Mouse (Mus musculus): ENCODE measurements around the gene Tmed9.

Gene Tmed9

DNA sequence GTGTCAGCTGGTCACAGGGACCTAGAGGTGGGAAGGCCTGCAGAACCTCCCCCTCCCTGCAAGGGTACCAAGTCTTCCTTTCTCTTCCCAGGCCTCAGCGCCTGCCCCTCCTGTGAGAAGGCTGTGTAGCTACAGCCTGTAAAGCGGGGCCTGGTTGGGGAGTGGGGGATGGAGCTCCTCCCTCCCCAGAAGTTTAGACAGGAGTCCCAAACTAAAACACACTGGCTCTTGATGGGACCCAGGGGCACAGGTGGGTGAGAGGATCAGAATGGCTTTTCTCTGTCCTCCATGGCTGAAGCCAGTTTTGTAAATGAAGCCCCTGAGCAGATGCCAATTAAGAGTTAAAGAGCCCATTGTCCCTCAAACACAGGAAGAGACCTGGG lies 34.1 kb downstream of the Tmed9 start:
- no peak for DNase-seq (ENCODE audit: low read depth)

GRCm38 (mm10) chr13:55611996-55612395 lies 38.5 kb downstream of the Tmed9 start:
- no peak for DNase-seq (ENCODE audit: low read depth)

- no peak for DNase-seq (ENCODE audit: low read depth)
These were observed 39.9 kb downstream of the Tmed9 start for GRCm38 (mm10) chr13:55613471-55613870.

GRCm38 (mm10) chr13:55619328-55619727 lies 45.8 kb downstream of the Tmed9 start:
- no peak for DNase-seq (ENCODE audit: low read depth)

DNA sequence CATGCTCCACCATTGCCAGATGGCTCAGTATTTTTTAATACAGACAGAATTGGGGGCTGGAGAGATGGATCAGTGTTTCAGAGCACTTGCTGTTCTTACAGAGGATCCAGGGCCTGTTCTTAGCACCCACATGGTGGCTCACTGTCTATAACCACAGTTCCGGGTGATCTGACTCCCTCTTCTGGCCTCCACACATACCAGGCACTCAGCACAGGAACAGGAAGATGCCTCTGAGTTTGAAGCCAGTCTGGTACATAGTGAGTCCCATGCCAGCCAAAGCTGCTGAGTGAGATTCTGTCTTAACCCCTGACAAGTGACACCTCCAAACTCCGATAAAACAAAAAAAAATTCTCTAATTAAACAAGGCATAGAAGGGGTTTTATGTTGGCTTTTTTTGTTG lies 46.7 kb downstream of the Tmed9 start:
- no peak for DNase-seq (ENCODE audit: low read depth)

GRCm38 (mm10) chr13:55622156-55622648 lies 48.7 kb downstream of the Tmed9 start:
- peak; percentile 40 for DNase-seq (ENCODE audit: low read depth)

DNA sequence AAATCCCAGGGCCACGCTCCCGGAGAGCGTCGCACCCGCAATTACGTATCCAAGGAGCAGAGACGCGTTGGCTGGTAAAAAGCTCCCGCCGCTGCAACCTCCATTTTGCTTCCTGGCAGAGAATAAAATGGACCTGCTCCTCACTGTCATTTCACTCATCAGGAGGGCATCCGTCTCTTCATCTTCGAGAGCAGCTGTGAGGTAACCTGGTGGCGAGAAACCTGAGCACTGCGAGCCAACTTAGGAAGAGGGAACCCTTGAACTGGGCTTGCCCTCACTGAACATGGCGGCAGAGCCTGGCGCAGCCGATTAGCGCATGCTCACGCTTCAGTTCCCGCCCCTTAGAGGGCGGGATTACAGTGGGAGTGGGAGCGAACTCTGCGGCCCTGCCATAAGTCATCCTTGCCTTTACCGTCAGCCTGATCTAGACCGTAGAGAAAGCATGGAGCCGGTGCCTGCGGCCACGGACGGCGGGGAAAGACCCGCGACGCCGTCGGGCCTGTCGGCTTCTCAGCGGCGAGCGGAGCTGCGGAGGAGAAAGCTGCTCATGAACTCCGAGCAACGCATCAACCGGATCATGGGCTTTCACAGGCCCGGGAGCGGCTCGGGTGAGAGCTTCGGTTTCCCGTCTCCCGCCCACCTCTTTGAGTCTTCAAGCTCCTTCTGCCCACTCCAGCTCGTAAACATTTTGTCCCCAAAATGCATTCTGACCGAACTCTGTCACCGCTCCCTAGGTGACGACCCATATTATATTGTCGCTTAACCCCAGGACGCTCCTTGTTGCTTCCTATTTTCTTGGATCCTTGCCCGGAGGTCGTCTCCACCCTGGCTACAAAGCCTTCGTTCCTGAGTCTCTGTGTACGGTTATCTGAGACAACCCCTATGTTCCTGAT lies 49.4 kb downstream of the Tmed9 start, which contains the start of gene Caml:
Gene Caml (plus strand): TSS at position 357 of the 893 bp plus-strand sequence.
- DNase-seq (ENCODE audit: low read depth) = peak; percentile 97

- peak; percentile 93 for DNase-seq (ENCODE audit: low read depth)
These were observed 61.2 kb downstream of the Tmed9 start, which contains the start of gene Ddx46 for GRCm38 (mm10) chr13:55634639-55635127. Ddx46 (plus strand) TSS chr13:55635027.

DNA sequence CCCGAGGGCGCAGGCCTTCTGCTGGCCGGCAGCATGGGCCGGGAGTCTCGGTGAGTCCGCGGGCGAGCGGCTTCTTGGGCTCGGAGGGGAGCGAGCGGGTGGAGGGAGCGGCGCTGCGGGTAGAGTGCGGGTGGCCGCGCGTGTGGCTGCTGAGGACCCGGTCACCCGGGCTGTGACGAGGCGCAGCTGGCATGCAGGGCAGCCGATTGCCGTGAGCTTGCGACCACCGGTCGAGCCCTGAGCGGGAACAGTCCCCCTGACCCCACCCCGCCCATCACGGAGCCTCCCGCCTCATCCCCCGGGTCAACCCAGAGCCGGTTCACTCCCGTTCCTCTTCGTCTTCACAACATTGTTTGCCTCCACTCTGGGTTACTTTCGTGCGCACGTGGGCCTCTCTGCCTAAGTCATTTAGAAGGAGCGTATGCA lies 61.6 kb downstream of the Tmed9 start:
- peak; percentile 46 for DNase-seq (ENCODE audit: low read depth)

DNA sequence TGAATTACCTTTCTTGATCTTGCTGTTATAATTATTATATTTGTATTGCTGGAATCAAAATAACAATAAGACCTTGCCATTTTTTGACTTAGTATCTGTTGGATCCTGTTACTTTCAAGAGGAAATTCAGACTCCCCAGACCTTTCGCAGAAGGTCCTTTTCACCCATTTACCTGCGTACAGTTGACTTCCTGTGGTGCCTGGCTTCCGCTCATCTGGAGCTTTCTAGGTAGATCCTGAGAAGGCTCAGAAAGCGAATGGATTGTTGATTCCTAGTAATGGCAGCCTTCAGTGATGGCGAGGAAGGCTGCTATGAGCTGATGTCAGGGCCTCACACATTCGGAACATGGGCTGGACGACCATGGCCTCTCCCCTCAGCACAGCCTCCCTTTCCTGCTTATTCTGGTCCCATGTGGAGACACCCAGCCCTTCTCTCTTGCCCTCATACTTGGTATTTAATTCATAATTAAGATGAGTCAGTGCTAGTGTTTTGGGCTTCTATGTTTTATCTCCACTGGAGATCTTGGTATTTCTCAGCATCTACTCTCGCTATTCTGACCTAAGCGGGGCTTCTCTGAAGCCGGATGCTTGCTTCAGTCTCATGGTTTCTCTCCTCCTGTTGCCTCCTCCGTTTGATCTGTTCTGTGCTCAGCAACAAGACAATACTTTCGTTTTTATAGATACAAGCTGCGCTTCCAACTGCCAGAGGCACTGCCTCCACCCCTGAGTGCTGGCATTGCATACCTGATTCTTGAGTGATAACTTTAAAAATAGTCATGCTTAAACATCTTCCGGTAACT lies 62.9 kb downstream of the Tmed9 start:
- peak; percentile 74 for DNase-seq (ENCODE audit: low read depth)

GRCm38 (mm10) chr13:55640480-55640879 lies 66.9 kb downstream of the Tmed9 start:
- peak; percentile 91 for DNase-seq (ENCODE audit: low read depth)

DNA sequence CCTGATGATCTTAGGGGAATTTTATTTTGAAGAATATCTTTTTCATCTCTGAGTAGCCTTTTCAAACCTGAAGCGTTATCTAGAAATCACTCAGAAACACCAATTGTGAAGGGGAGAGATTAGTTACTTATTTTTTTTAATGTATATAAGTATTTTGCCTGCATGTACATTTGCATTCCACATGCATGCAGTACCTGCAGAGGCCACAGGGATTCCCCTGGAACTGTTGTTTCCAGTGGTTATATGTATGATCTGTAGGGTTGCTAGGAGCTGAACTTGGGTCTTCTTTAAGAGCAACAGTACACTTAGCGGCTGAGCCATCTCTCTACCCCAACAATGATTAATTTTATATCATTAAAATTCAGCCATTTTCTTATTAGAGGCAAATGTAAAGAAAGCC lies 71.0 kb downstream of the Tmed9 start:
- DNase-seq (ENCODE audit: low read depth) = peak; percentile 76
